Mouse (Mus musculus) urinary bladder, postnatal 14 days (tissue): ENCODE results near the gene Tiprl.

Source experiments
- DNase-seq: peaks from one replicate; pipeline ENCODE4 v3.0.0; 2021; ENCODE audit warnings: low spot score

Gene Tiprl

DNA sequence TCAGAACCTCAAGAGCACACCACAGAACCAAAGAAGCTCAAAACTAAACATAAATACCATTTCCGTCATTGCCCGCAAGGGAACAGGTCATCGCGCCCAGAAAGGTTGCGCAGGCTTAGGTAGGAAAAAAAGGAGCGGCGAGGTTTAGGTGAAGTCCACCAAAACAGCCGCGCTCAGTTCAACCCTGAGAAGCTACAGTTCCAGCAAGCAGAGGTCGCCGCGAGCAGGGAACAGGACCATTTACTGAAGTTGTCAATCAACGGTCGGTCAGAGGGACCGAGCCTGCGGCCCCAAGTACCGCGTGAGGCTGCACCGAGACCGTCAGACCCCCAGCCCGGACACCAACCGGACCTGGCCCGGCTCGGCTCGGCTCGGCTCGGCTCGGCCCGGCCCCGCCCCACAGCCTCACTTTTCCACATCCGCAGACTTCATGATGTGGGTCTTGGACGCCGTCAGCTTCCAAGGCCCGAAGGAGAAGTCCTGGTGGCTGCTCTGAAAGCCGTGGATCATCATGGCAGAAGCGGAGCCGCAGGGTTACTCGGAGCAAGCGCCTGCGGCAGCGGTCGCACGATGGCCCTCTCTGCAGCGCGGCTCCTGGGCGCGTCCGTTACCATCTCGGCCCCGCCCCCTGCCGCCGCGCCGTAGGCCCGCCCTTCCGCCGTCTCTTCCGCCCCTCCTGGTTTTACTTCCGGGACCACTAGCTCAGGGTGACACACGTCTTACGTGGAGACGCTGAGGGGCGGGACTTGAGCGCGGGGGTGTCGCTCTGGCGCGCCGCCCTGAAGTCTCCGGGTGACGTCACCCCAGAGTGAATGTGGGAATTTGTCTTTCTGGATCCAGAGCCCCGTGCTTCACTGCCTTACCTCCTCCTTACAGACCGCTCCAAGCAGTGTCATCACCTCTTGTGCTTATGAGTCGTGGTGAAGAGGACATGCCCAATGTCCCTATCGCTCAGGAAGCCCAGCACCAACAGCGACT is at the start of gene Tiprl:
TSS of gene Tiprl (minus strand) at position 676 of the 978 bp plus-strand sequence.
- peak; percentile 97 for DNase-seq

DNA sequence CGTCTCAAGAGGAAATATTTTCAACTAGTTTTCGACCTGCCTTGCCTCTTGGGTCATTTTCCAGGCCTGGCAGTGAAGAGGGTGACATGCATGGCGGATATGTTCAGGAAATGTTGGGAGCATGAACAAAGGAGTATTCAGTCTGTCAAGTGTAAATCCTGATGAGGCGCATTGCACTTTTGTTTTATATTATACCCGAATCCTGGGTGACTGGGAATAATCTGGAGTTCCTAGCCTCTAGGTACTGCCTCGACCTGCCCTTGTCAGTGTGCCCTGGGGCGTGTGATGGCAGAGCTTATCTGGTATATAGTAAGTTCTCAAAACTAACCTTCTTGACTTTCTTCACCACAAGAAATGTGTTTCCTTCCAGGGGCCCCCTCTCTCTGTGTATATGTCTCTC is 47.3 kb upstream of the Tiprl start:
- no peak for DNase-seq

DNA sequence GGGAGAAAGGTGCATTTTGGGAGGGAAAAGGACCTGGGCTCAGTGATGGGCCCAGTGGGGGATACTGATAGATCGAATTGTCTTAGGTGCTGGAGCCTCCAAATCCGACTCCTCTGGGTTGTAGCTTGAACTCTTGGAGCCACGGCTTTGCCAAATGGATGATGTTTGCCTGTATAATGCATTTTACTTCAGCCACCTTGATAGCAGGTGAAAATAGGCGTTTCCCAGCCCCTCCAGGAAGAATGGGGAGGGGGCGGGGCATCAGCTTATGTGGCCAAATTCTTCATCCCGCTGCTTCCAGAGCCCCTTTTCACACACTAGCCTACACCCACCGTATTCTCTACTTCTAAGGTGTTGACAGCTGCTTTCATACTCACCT is 46.2 kb upstream of the Tiprl start:
- no peak for DNase-seq

DNA sequence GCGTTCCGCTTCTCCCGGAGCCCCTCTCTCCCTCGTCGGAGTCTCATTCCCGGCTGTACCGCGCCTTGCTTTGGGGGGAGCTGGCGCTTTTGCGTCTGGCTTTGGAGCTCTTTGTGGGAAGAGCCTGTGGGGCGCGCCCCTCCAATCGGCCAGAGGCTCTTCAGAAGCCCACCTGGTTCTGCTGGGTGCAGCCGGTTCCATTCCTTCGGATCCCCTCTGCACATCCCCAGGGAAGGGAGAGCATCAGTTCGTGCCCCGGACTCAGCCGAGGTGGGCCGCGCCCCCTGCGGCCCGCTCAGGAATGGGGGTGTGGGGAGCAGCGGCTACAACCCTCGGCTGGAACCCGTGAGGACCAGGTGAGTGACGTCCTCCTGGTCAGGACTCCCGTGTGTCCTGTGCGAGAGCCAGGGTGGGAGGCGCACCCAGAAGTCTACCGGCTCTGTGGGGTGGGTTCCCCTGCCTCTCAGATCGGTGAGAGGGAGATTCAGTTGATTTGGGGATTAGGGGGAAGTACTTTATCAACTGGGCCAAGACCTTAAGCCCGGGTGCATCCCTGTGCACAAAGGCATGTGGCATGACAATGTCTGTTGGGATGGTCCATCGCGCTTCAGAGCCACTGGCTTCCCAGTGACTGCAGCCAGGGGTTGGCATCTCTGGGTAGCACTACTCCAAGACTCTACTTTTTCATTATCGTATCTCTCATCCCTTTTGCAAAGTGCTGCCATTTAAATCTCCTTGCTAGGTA is 45.6 kb upstream of the Tiprl start:
- peak; percentile 12 for DNase-seq

DNA sequence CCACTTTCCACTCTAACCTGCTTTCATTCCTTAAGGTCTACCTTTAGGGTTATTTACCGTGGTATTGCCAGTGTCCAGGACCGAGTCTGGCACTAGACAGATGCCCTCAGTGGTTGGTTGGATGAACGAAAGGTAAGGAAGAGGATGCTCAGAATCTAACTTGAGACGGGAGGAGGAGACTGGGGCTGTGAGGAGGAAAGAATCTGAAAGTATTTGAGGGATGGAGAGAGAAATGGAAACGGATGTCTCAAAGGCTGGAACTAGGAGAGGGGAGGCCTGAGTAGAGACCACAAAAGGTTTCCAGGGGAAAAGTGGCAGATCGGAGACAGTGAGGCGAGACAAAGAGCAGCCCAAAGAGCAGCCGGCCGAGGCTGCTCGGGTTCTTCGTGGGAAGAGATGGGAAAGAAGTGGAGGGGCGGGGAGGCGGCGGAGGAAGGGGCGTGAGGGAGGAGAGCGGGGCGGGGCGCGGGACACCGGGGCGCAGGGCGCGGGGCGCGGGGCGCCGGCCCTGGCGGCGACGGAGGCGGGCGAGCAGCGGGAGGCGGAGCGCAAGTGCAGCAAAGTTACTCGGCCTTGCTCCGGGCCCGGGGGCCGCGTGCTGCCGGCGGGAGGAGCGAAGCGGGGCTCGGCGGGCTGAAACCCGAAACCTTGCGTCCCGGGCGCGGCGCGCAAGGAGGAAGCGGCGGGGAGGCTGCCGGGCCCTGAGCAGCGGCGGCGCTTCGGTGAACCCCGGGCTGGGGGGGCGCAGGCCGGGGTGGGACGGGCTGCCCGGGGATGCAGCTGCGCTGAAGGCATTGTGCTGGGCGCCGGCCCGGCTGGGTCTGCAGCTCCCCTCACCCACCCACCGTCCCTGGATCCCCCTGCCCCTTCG is 44.8 kb upstream of the Tiprl start:
- DNase-seq, result peak; percentile 79

DNA sequence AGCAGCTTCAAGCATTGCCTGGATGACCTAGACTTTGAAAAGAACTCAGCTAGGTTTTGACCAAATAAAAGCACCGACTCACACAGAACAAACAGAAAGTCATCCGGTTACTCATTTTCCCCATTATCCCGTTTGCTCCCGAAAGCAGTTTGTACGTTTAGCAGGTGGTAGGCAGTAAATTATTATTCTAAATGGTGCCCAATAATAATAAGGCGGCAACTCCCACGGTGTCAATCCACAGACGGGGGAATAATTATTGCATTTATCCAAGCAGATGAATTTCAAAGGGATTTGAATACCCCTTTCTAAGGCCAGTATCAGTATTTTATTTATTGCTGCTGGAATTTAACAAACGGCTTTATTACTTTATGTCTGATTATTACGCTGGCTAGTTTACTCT is 43.9 kb upstream of the Tiprl start:
- no peak for DNase-seq

DNA sequence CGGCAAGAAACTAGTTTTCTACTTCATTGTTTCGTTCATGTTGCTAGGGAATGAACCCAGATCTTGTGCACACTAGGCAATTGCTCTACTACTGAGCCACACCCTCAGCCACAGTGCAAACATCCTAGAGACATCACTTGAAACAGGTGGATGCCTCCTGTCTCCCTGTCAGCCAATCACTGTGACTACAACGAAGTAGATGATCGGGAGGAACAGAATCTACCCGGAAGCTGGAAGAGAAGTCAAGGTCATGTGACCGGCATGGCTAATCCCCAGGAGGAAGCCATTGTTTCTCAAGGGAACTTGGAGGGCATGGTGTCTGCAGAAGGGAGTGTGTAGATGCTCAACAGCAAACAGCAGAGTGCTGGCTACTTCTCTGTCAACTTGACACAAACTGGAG is 38.1 kb upstream of the Tiprl start:
- no peak for DNase-seq

DNA sequence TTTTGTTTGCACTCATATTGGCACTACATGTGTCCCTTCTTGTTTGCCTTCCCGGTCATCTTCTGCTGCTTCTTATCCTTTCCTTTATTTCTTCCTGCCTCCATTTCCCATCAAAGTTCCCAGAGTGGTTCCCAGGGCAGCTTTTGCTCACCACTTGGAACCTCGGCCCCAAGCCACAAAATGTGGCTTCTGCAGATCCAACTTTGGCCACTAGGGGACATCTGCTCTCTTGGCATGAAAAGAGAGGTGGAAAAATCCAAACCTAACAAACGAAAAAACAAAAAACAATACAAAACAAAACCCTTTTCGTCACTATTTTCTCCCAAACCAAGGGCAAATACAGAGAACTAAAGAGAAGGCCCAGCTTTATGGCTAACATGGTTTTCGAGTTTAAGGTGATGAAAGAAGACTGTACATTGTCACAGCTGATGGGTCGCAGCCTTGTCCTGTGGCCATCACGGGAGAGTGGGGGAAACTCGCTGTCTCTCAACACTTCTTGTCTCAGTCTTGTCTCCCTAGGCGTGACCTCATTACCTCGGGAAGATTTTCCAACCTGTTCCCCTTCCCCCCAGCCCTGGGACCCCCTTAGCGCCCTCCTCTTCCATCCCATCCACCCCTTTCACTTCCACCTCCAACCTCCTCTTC is 15.4 kb upstream of the Tiprl start:
- peak; percentile 58 for DNase-seq

DNA sequence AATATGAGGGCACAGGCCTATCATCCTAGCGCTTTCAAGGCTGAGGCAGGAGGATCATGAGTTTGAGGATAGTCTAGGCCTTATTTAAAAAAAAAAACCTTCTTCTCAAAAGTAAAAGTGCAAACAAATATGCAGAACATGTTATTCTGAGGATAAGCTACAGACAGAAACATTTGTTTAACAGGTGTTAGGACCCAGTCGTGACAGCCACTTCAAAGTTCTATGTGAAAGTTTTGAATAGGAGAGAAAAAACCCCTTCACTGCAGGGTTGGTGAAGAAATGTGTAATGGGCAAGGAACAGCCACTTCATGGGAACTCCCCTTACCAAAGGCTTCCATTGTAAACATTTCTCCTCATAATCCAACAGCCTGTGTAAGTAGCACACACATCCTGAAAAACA is 13.8 kb upstream of the Tiprl start:
- DNase-seq, result no peak

DNA sequence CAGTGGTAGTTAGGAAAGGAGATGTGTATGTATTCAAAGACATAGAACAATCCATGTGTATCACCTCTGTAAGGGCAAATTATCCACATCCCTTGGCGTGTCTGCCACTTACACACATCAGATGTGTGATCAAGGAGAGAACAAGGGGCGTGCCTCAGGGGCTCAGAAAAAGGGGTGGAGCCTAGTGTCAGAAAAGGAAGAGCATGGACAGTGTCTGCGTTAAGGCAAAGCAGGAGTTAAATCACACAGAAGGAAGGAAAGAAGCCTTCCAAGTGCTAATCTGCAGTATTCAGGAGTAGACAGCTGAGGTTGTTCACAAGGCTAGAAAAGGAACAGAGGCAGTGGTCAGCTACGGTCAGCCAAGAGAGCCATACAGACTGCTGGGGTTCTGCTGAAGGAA is 12.0 kb upstream of the Tiprl start:
- DNase-seq, result no peak

DNA sequence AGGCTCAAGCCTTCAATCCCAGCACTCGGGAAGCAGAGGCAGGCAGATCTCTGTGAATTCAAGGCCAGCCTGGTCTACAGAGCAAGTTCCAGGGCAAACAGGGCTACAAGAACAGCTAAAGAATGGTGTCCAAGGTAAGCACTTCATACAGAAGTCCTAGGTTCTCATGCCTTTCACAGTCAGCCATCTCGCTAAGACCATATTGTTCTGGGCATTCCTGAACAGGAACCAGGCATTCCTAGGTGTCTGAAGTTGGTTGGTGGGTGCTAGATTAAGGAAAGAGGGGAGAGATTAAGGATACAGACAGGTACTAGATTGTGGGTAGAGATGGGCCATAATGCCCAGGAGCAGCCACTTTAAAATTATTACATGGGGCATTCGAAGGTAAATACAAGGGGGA is 11.0 kb upstream of the Tiprl start:
- DNase-seq, result no peak

DNA sequence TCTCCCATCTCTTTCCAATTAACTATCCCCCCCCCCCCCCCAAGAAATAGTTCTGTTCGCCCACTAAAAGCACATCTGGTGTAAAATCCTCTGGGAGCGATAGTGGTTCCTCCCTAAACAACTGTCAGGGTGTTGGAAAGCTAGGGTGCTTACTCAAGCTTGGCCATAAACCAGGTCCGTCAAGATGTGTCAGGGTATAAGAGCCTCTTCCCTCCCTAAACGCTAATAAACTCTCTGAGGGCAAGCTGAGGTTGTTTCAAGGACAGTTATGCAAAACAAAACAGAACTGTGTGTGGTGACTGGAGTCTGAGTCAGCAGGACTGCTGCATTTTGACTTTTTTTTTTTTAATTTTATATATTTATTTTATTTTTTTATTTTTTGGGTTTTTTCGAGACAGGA is 10.3 kb upstream of the Tiprl start:
- peak; percentile 46 for DNase-seq

DNA sequence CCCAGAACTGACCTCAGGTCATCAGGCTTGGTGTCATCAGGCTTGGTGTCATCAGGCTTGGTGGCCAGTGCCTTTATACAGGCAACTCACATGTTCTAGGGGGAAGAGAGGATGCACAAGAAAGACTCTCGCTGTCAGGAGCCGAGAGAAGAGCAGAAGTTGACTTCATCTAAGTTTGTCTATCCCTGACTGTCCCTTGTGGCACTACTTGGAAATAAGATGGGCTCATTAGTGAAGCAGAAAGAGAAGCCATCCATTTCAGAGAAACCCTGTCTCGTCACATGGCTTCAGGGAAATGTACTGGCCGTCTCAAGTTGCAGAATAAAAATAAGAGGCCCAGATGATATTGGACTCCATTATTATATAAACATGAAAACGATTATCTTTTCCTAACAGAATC is 9.8 kb upstream of the Tiprl start:
- DNase-seq, result no peak

DNA sequence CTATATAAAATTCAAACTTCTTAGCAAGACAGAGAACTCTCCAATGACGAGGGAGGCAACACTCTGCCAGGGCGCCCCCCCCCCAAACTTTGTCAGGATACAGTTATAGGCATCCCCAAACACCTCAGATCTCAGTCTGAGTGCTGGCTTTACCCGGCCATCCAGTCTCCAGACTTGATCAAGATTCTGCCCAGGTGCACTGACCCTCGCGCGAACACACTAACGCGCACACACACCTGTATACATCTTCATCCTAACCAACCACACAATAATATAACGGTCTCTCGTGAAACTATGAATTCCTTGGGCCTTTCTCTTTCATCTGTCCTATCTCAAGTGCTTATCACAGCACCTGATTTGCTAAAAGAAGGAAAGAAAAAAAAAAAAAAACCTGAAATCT is 950 bp downstream of the Tiprl start:
- DNase-seq, result no peak

DNA sequence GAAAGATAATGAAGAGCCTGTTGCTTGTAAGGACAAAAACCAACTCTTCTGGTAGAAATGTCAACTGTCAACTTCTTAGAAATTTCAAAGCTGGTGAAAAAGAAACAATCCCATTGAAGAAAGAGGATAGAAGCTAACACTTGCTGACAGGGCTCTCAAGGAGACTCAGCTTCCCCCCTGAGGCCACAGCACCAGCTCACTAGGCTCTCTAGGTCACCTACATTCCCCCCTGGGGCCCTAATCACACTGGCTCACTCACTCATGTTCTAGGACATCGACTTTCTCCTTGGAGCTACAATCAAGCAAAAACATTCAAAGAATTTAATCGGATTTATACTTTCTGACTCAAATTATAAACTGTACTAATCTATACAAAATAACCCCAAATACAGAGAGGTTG is 3.0 kb downstream of the Tiprl start:
- no peak for DNase-seq

DNA sequence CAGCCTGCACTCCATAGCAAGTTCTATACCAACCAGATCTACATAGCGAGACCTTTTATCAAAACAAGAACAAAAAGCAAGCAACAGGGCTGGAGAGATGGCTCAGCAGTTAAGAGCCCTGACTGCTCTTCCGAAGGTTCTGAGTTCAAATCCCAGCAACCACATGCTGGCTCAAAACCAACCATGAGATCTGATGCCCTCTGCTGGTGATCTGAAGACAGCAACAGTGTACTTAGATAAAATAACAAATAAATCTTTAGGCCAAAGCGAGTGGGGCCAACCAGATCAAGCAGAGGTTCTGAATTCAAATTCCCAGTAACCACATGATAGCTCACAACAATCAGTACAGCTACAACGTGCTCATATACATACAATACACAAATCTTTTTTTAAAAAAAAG is 6.1 kb downstream of the Tiprl start:
- no peak for DNase-seq

DNA sequence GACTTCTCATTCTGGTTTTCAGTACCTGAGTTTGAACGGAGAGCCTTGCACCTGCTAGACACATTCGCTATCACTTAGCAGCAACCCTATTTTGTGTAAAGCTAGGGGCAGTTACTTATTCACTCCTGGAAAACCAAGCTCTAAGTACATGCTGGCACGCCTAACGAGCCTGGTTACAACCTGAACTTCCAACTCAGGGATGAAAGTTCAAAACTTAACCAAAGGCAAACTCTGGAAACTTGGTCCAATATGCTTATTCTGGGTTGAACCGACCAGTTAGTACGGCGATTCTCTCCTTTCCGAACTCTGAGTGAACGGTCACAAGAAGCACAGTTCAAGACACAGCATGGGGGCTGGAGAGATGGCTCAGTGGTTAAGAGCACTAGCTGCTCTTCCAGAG is 7.2 kb downstream of the Tiprl start:
- DNase-seq, result no peak

DNA sequence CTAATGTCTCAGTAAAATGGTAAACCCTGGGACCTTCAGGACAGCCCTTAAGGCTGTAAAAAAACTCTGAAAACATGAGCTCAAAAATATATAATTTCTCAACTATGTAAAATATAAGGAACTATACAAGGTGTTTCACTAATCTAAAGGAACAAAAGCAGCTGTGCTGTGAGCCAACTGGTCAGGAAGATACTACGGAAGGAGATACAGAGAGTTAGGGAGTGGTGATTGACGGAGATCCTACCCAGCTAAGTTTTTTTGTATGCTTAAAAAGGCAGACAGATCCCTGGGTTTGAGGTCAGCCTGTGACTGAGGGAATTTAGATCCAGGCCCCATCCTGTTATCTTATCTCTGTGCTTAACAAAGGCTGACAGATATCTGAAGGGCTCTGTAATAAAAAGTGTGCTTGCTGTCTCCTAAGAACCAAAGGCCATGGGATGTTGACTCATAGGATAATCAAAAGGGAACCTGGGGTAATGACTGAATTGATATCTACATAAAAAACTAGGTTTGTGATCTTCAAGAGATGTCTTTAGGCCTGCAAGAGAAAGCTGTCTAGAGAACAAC is 19.7 kb downstream of the Tiprl start:
- DNase-seq, result no peak

DNA sequence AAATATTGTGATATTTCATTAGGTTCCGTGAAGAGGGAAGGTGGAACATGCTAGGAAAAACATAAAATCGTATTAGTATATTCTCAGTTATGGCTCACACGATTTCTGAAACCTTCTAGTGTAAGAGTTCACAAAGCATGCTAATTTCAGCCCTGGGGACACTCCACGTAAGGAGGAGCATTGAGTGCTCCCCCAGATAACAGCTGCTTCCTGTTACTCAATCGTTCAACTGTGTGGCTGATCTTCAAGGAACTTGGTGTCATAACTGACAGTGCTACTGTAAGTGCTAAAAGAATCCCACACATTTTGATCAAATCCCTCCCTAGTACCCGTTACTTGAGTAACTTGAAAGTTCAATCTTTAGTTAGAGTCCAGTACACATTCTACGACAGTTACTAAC is 21.0 kb downstream of the Tiprl start:
- no peak for DNase-seq

DNA sequence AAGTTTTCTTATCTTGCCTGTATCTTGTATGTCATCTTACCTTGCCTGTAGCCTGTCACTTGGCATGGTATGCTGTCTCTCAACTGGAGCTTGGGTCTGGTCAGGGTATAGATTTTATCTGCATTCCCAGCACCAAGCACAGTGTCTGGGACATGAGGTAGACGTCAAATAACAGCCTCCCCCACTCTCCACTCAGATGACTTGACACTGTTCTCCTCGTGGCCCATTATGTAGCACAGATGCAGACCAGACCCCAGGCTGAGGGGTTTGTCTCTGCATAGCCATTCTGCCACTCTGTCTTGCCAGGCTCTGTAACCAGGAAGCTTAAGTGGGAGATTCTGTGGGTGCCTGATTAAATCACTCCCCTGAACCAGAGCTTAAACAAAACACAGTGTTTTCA is 31.2 kb downstream of the Tiprl start:
- no peak for DNase-seq

DNA sequence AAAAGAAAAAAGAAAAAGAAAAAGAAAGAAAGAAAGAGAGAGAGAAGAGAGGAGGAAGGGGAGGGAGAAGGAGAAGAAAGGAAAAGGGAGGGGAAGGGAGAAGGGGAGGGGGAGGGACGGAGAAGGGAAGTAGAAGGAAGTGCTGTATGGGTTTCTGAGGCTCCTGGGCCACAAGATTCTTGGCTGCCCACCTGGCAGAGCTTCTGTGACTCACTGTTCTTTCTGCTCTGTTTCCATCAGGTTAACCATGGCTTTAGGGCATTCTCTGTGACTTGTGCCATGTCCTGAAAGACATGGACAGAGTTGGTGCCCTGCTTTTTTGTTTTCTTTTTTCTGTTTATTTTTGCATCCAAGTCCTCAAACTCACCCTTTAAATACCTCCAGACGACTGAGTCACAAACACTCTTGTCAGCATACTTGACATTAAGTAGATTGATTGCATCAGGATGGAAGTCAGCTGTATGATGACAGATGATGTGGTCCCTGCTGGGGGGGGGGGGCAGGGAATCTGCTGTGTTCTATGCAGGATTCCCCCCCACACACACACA is 33.2 kb downstream of the Tiprl start:
- no peak for DNase-seq
